Mouse (Mus musculus) heart, postnatal 0 days (tissue): ENCODE measurements around the gene Fam221b. TPM values are rescaled to one million over a fixed set of nuclear protein-coding genes. Genes with fewer than 3 reads are reported as not detected.

ENCODE experiments used
- ATAC-seq: fragments of 200-750 bp; cut with Nextera tagmentation; 2 replicates; pipeline ENCODE4 v1.8.0; 2017; ENCODE audit warnings: low read depth, moderate number of reproducible peaks, moderate library complexity; ENCODE audit not compliant: insufficient read depth
- DNase-seq: peaks from one replicate; pipeline ENCODE4 v3.0.0-alpha.2; 2016; ENCODE audit warnings: low spot score
- H3K27ac ChIP-seq: fragments of 300-500 bp; sonication (generic); 2 replicates; pipeline ENCODE4 v1.5.1; 2014; ENCODE audit warnings: low read depth, mild to moderate bottlenecking
- H3K27me3 ChIP-seq: fragments of 300-500 bp; sonication (generic); 2 replicates; pipeline ENCODE4 v1.6.1; 2014; ENCODE audit warnings: low read length, mixed read lengths; ENCODE audit not compliant: control insufficient read depth, insufficient read depth
- H3K36me3 ChIP-seq: fragments of 300-500 bp; sonication (generic); replicated peaks from 2 replicates; pipeline ENCODE4 v1.6.1; 2014; ENCODE audit warnings: low read length, mixed read lengths; ENCODE audit not compliant: control insufficient read depth, insufficient read depth
- H3K4me1 ChIP-seq: fragments of 300-500 bp; sonication (generic); 2 replicates; pipeline ENCODE4 v1.6.1; 2014; ENCODE audit warnings: antibody characterized with exemption; ENCODE audit not compliant: control insufficient read depth, insufficient read depth
- H3K4me2 ChIP-seq: fragments of 300-500 bp; sonication (generic); 2 replicates; pipeline ENCODE4 v1.6.1; 2014; ENCODE audit warnings: low read depth, mild to moderate bottlenecking, low read length, moderate library complexity
- H3K4me3 ChIP-seq: fragments of 300-500 bp; sonication (generic); 2 replicates; pipeline ENCODE4 v1.5.1; 2014; ENCODE audit warnings: low read depth, low read length
- H3K9ac ChIP-seq: fragments of 300-500 bp; sonication (generic); replicated peaks from 2 replicates; pipeline ENCODE4 v1.6.1; 2014; ENCODE audit warnings: low read depth, low read length, mixed read lengths
- H3K9me3 ChIP-seq: fragments of 300-500 bp; sonication (generic); replicated peaks from 2 replicates; pipeline ENCODE4 v1.6.1; 2016; ENCODE audit warnings: low read length; ENCODE audit not compliant: control insufficient read depth
- CTCF ChIP-seq: IDR thresholded peaks from 2 replicates; pipeline ENCODE4 v1.5.1; 2016; ENCODE audit warnings: antibody characterized with exemption, control low read depth, low read depth
- EP300 ChIP-seq: IDR thresholded peaks from 2 replicates; pipeline ENCODE4 v1.6.1; 2016; ENCODE audit warnings: antibody characterized with exemption, low read depth
- WGBS: fragments of 180-500 bp; shearing (Covaris S2); extraction: QIAGEN DNeasy Blood & Tissue Kit; methylation state at CpG from one replicate; pipeline ENCODE4 v1.1.7; 2014; 5-methylcytosine and 5-hydroxymethylcytosine counted together
- polyA plus RNA-seq: library from polyadenylated mRNA; unstranded; fragments of >200 nt; fragmentation: Nextera tagmentation; extraction: Ambion mirVana; gene quantifications from 2 replicates; pipeline ENCODE4 v1.2.1, GENCODE M21; 2015
- total RNA-seq: library from RNA; depleted of rRNA; stranded (reverse); fragments of >200 nt; gene quantifications from 2 replicates; pipeline ENCODE4 v1.2.3, GENCODE M21; 2014; ENCODE audit warnings: low replicate concordance

Gene Fam221b
- total and polyA plus RNA-seq, 2 experiments from 2014 or later = 4.0 TPM; not detected in 1

DNA sequence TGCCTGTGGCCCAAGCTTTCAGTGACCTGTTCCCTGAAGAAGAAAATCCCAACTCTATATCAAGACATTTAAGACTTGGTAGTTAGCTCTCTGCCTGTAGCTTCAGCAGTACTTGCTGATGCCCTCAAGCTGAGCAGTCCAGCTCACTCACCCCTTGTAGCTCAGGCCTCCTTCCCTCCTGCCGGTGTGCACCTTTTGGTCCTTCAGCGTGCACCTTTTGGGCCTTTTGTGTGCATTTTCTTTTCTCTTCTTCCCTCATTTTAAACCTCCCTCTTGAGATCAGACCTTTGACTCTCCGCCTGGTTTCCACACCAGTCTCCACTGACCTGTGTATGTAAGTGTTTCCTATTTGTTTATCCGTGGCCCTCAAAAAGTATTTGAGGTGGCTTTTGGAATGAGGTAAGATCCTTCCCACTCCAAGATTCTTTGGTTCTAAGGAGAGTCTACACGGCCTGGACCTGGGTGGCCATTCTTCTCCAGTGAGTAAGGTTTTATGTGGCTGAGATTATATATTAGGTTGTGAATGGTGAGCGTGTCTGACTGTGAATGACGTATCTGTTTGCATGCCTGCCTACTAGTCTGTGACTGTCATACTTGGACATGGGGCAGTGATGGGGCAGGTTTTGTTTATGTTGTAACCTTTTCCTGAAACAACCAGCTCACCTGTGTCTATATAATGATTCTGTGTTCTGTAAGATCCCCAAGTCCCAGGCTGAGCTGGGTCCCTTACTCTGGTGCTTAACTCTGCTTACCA lies 34.1 kb downstream of the Fam221b start:
- DNase-seq = no peak
- H3K4me2 ChIP-seq = no peak overlapping the region
- no peaks in the 10 kb centered on the region for H3K36me3 ChIP-seq
- H3K27ac ChIP-seq = no peak overlapping the region
- H3K27me3 ChIP-seq = no peaks in the 10 kb centered on the region
- WGBS = 81% methylated on average over 7 of the region's 7 CpGs
- ATAC-seq = no peak
- no peaks in the 10 kb centered on the region for H3K9me3 ChIP-seq
- peaks cover 15% of the 10 kb centered on the region; the same call in 1 of the 2 replicates for H3K4me1 ChIP-seq
- H3K4me3 ChIP-seq = no peak overlapping the region
- TF ChIP-seq CTCF (no peak), EP300 (no peak)
- H3K9ac ChIP-seq = no peak overlapping the region

GRCm38 (mm10) chr4:43633736-43634135 lies 35.2 kb downstream of the Fam221b start:
- no peak for TF ChIP-seq EP300
- no peak for TF ChIP-seq CTCF
- Histone ChIP-seq H3K9ac (no peak overlapping the region), H3K27ac (no peak overlapping the region), H3K4me2 (no peak overlapping the region), H3K27me3 (no peaks in the 10 kb centered on the region), H3K4me1 (peaks cover 15% of the 10 kb centered on the region; the same call in 1 of the 2 replicates), H3K36me3 (no peaks in the 10 kb centered on the region), H3K9me3 (no peaks in the 10 kb centered on the region), H3K4me3 (no peak overlapping the region)
- DNase-seq (no peak), ATAC-seq (no peak)
- 94% methylated on average over 2 of the region's 2 CpGs for WGBS

GRCm38 (mm10) chr4:43633296-43633695 lies 35.6 kb downstream of the Fam221b start:
- peaks cover 15% of the 10 kb centered on the region; the same call in 1 of the 2 replicates for H3K4me1 ChIP-seq
- TF ChIP-seq EP300 = no peak
- ATAC-seq = no peak
- H3K9ac ChIP-seq = no peak overlapping the region
- H3K27me3 ChIP-seq = no peaks in the 10 kb centered on the region
- no peak for DNase-seq
- H3K36me3 ChIP-seq = no peaks in the 10 kb centered on the region
- H3K27ac ChIP-seq = no peak overlapping the region
- 88% methylated on average over 8 of the region's 8 CpGs for WGBS
- H3K4me2 ChIP-seq = no peak overlapping the region
- H3K4me3 ChIP-seq = no peak overlapping the region
- no peaks in the 10 kb centered on the region for H3K9me3 ChIP-seq

- peak overlapping the region; percentile 76 for H3K4me3 ChIP-seq
- DNase-seq (no peak), ATAC-seq (0 out of 2 replicates have a peak, but pooled peaks have one; percentile 1)
- peak overlapping the region; percentile 86 for H3K27ac ChIP-seq
- peak overlapping the region; percentile 91 for H3K9ac ChIP-seq
- no peaks in the 10 kb centered on the region for H3K36me3 ChIP-seq
- H3K4me2 ChIP-seq = peak overlapping the region; percentile 90
- WGBS = 56% methylated on average over 42 of the region's 42 CpGs
- TF ChIP-seq EP300 (no peak), CTCF (no peak)
- peaks cover 15% of the 10 kb centered on the region; the same call in 1 of the 2 replicates for H3K4me1 ChIP-seq
- no peaks in the 10 kb centered on the region for H3K9me3 ChIP-seq
- H3K27me3 ChIP-seq = no peaks in the 10 kb centered on the region
Observed at GRCm38 (mm10) chr4:43631956-43632920, 36.7 kb downstream of the Fam221b start.
